Mouse (Mus musculus): ENCODE data around the gene Fam167b. TPM values are rescaled to one million over a fixed set of nuclear protein-coding genes. Genes with fewer than 3 reads are reported as not detected.

The Fam167b gene
- total and polyA plus RNA-seq, 2 experiments from 2014 or later, result 6.1 to 6.2 TPM

DNA sequence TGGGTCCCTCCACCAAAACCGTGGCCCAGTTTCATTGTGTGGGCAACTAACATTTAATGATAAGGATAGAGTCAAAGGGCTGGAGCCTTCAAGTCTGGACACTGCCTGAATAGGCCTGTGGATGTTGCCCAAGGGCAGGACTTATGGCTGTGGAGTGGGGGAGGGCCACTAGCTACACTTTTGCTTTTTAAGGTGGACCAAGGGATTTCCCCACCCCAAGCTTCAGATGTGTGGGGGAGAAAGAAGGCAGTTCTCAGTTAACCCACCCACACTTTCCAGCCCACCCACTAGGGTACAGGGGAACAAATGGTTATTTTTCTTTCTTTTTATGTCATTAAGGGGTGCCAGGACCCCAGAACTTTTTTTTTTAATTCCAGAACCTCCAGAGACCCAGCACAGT lies 6.0 kb upstream of the Fam167b start:
- TF ChIP-seq EP300 (IDR thresholded peaks at IDR 0.05; ENCODE audit: low read depth), result no peak
- TF ChIP-seq CTCF (IDR thresholded peaks at IDR 0.05; ENCODE audit: low read depth), result no peak
- H3K4me1 ChIP-seq (ENCODE audit: control insufficient read depth, insufficient read depth), result peaks cover 6% of the 10 kb centered on the region; the same call in 1 of the 2 replicates
- no peaks in the 10 kb centered on the region for H3K36me3 ChIP-seq (replicated peaks; ENCODE audit: control insufficient read depth, insufficient read depth, low read length)
- H3K4me2 ChIP-seq (ENCODE audit: low read depth, low read length), result peak overlapping the region; percentile 73
- H3K9me3 ChIP-seq (replicated peaks; ENCODE audit: control insufficient read depth, low read length), result no peaks in the 10 kb centered on the region
- H3K27me3 ChIP-seq (ENCODE audit: control insufficient read depth, insufficient read depth, low read length), result no peaks in the 10 kb centered on the region
- peak overlapping the region; percentile 50 for H3K4me3 ChIP-seq (ENCODE audit: low read depth, low read length)
- ATAC-seq (ENCODE audit: insufficient read depth, low read depth) (no peak), DNase-seq (ENCODE audit: low spot score) (no peak)
- peak overlapping the region; percentile 50; the same call in 1 of the 2 replicates for H3K9ac ChIP-seq (replicated peaks; ENCODE audit: low read depth, low read length)
- peak overlapping the region; percentile 61 for H3K27ac ChIP-seq (ENCODE audit: low read depth)
- 67% methylated on average over 1 of the region's 1 CpGs for WGBS

DNA sequence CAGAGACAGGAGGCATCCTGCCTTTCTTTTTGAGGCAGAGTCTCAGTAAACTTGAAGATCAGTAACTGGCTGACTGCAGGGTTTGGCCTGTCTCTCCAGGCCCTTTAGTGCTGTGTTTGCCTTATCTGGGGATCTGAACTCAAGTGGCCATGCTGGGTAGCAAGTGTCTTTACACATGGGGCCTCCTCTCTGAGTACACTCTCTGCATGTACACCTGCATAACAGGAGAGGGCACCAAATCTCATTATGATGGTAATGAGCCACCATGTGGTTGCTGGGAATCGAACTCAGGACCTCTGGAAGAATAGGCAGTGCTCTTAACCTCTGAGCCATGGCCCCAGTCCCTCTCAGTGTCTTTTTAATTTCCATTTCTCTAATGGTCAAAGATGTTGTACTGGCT lies 3.9 kb upstream of the Fam167b start:
- no peak for ATAC-seq (ENCODE audit: insufficient read depth, low read depth)
- Histone ChIP-seq H3K4me1 (ENCODE audit: control insufficient read depth, insufficient read depth) (peaks cover 14% of the 10 kb centered on the region), H3K36me3 (replicated peaks; ENCODE audit: control insufficient read depth, insufficient read depth, low read length) (no peaks in the 10 kb centered on the region), H3K27ac (ENCODE audit: low read depth) (no peak overlapping the region), H3K9me3 (replicated peaks; ENCODE audit: control insufficient read depth, low read length) (no peaks in the 10 kb centered on the region), H3K27me3 (ENCODE audit: control insufficient read depth, insufficient read depth, low read length) (no peaks in the 10 kb centered on the region), H3K9ac (replicated peaks; ENCODE audit: low read depth, low read length) (no peak overlapping the region), H3K4me2 (ENCODE audit: low read depth, low read length) (no peak overlapping the region), H3K4me3 (ENCODE audit: low read depth, low read length) (no peak overlapping the region)
- no peak for TF ChIP-seq EP300 (IDR thresholded peaks at IDR 0.05; ENCODE audit: low read depth)
- no peak for TF ChIP-seq CTCF (IDR thresholded peaks at IDR 0.05; ENCODE audit: low read depth)
- no peak for DNase-seq (ENCODE audit: low spot score)
- WGBS, result 85% methylated on average over 1 of the region's 1 CpGs

GRCm38 (mm10) chr4:129580347-129580746 lies 2.0 kb upstream of the Fam167b start:
- H3K27ac ChIP-seq (ENCODE audit: low read depth), result peak overlapping the region; percentile 52
- ATAC-seq (ENCODE audit: insufficient read depth, low read depth), result no peak
- WGBS, result 56% methylated on average over 7 of the region's 7 CpGs

GRCm38 (mm10) chr4:129577688-129578087 lies 661 bp downstream of the Fam167b start:
- H3K27me3 ChIP-seq (ENCODE audit: control insufficient read depth, insufficient read depth, low read length), result no peaks in the 10 kb centered on the region
- ATAC-seq (ENCODE audit: insufficient read depth, low read depth) (no peak), DNase-seq (ENCODE audit: low spot score) (no peak)
- peak overlapping the region; percentile 51 for H3K4me2 ChIP-seq (ENCODE audit: low read depth, low read length)
- WGBS, result 69% methylated on average over 7 of the region's 7 CpGs
- H3K4me1 ChIP-seq (ENCODE audit: control insufficient read depth, insufficient read depth), result peaks cover 11% of the 10 kb centered on the region; the same call in 1 of the 2 replicates
- H3K36me3 ChIP-seq (replicated peaks; ENCODE audit: control insufficient read depth, insufficient read depth, low read length), result no peaks in the 10 kb centered on the region
- H3K9ac ChIP-seq (replicated peaks; ENCODE audit: low read depth, low read length), result no peak overlapping the region
- 0 out of 2 replicates have a peak overlapping the region, but pooled peaks have one; percentile 26 for H3K4me3 ChIP-seq (ENCODE audit: low read depth, low read length)
- no peak for TF ChIP-seq CTCF (IDR thresholded peaks at IDR 0.05; ENCODE audit: low read depth)
- TF ChIP-seq EP300 (IDR thresholded peaks at IDR 0.05; ENCODE audit: low read depth), result no peak
- H3K27ac ChIP-seq (ENCODE audit: low read depth), result peak overlapping the region; percentile 63
- H3K9me3 ChIP-seq (replicated peaks; ENCODE audit: control insufficient read depth, low read length), result no peaks in the 10 kb centered on the region

More at GRCm38 (mm10) chr4:129580347-129580746, 2.0 kb upstream of the Fam167b start:
- Histone ChIP-seq H3K4me1 (ENCODE audit: control insufficient read depth, insufficient read depth) (peaks cover 14% of the 10 kb centered on the region), H3K4me3 (ENCODE audit: low read depth, low read length) (no peak overlapping the region), H3K36me3 (replicated peaks; ENCODE audit: control insufficient read depth, insufficient read depth, low read length) (no peaks in the 10 kb centered on the region), H3K27me3 (ENCODE audit: control insufficient read depth, insufficient read depth, low read length) (no peaks in the 10 kb centered on the region), H3K9me3 (replicated peaks; ENCODE audit: control insufficient read depth, low read length) (no peaks in the 10 kb centered on the region), H3K9ac (replicated peaks; ENCODE audit: low read depth, low read length) (no peak overlapping the region), H3K4me2 (ENCODE audit: low read depth, low read length) (no peak overlapping the region)
- TF ChIP-seq EP300 (IDR thresholded peaks at IDR 0.05; ENCODE audit: low read depth) (no peak), CTCF (IDR thresholded peaks at IDR 0.05; ENCODE audit: low read depth) (no peak)
- DNase-seq (ENCODE audit: low spot score), result peak; percentile 8

- Histone ChIP-seq H3K9ac (replicated peaks; ENCODE audit: low read depth, low read length) (0 out of 2 replicates have a peak overlapping the region, but pooled peaks have one; percentile 30), H3K9me3 (replicated peaks; ENCODE audit: control insufficient read depth, low read length) (no peaks in the 10 kb centered on the region), H3K4me2 (ENCODE audit: low read depth, low read length) (peak overlapping the region; percentile 51), H3K4me1 (ENCODE audit: control insufficient read depth, insufficient read depth) (peaks cover 13% of the 10 kb centered on the region; the same call in 1 of the 2 replicates), H3K27ac (ENCODE audit: low read depth) (no peak overlapping the region), H3K4me3 (ENCODE audit: low read depth, low read length) (peak overlapping the region; percentile 26; the same call in 1 of the 2 replicates), H3K27me3 (ENCODE audit: control insufficient read depth, insufficient read depth, low read length) (no peaks in the 10 kb centered on the region), H3K36me3 (replicated peaks; ENCODE audit: control insufficient read depth, insufficient read depth, low read length) (no peaks in the 10 kb centered on the region)
- TF ChIP-seq EP300 (IDR thresholded peaks at IDR 0.05; ENCODE audit: low read depth), result no peak
- peak; percentile 45 for TF ChIP-seq CTCF (IDR thresholded peaks at IDR 0.05; ENCODE audit: low read depth)
- peak; percentile 21; the same call in 1 of the 2 replicates for ATAC-seq (ENCODE audit: insufficient read depth, low read depth)
- peak; percentile 50 for DNase-seq (ENCODE audit: low spot score)
- 26% methylated on average over 21 of the region's 21 CpGs for WGBS
Observed at GRCm38 (mm10) chr4:129576863-129577491, 1.4 kb downstream of the Fam167b start.

Measured in heart, postnatal 0 days (tissue).